Mouse (Mus musculus): ENCODE results near the gene Bola3. TPM values are rescaled to one million over a fixed set of nuclear protein-coding genes. Genes with fewer than 3 reads are reported as not detected.

The Bola3 gene
- polyA plus RNA-seq, 1 experiment from 2014 or later: 286 TPM

- 81% methylated on average over 7 of the region's 7 CpGs for WGBS (ENCODE audit: insufficient replicate concordance)
- Histone ChIP-seq H3K27me3 (ENCODE audit: insufficient read depth, low read length) (no peaks in the 10 kb centered on the region), H3K9me3 (ENCODE audit: low read length) (no peaks in the 10 kb centered on the region), H3K9ac (replicated peaks) (peak overlapping the region; percentile 99), H3K4me1 (ENCODE audit: insufficient read depth) (peaks cover 24% of the 10 kb centered on the region), H3K4me2 (ENCODE audit: low read depth, low read length) (peak overlapping the region; percentile 81), H3K27ac (ENCODE audit: low read depth) (peak overlapping the region; percentile 94), H3K36me3 (replicated peaks; ENCODE audit: insufficient read depth, low read length) (peaks cover 32% of the 10 kb centered on the region), H3K4me3 (ENCODE audit: low read depth, low read length) (peak overlapping the region; percentile 90)
- DNase-seq (peak; percentile 16), ATAC-seq (no peak)
- TF ChIP-seq CTCF (IDR thresholded peaks at IDR 0.05; ENCODE audit: low read depth): no peak
- TF ChIP-seq EP300 (IDR thresholded peaks at IDR 0.05; ENCODE audit: low read depth): no peak
Observed at GRCm38 (mm10) chr6:83350172-83350571, 1.2 kb downstream of the Bola3 start.

DNA sequence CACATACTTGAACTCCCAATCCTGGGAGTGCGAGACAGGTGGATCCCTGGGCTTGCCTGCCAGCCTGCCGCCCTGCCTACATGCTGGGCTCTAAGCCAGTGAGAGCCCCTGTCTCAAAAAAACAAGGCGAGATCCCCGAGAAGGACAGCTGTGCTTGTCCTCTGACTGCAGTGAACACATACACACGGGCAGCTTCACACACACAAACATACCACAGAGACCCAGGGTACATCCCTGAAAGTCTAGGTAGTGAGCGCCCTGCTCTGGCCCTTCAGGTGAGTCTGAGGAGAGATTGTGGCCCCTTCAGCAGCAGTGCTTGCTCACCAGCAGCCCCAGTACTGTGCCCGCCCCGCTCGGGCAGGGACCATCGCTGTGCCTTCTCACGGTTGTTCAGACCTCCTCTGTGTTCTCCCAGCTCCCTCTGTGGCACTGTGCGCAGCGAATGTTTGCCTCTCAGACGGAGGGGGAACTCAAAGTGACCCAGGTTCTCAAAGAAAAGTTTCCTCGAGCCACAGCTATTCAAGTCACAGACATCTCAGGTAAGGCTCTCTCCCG lies 2.0 kb downstream of the Bola3 start:
- TF ChIP-seq CTCF (IDR thresholded peaks at IDR 0.05; ENCODE audit: low read depth): no peak
- Histone ChIP-seq H3K4me3 (ENCODE audit: low read depth, low read length) (peak overlapping the region; percentile 90), H3K27ac (ENCODE audit: low read depth) (peak overlapping the region; percentile 94), H3K4me1 (ENCODE audit: insufficient read depth) (peaks cover 24% of the 10 kb centered on the region), H3K4me2 (ENCODE audit: low read depth, low read length) (peak overlapping the region; percentile 81), H3K27me3 (ENCODE audit: insufficient read depth, low read length) (no peaks in the 10 kb centered on the region), H3K36me3 (replicated peaks; ENCODE audit: insufficient read depth, low read length) (peaks cover 38% of the 10 kb centered on the region), H3K9me3 (ENCODE audit: low read length) (no peaks in the 10 kb centered on the region), H3K9ac (replicated peaks) (peak overlapping the region; percentile 99)
- 81% methylated on average over 16 of the region's 16 CpGs for WGBS (ENCODE audit: insufficient replicate concordance)
- peak; percentile 31 for DNase-seq
- ATAC-seq: no peak

DNA sequence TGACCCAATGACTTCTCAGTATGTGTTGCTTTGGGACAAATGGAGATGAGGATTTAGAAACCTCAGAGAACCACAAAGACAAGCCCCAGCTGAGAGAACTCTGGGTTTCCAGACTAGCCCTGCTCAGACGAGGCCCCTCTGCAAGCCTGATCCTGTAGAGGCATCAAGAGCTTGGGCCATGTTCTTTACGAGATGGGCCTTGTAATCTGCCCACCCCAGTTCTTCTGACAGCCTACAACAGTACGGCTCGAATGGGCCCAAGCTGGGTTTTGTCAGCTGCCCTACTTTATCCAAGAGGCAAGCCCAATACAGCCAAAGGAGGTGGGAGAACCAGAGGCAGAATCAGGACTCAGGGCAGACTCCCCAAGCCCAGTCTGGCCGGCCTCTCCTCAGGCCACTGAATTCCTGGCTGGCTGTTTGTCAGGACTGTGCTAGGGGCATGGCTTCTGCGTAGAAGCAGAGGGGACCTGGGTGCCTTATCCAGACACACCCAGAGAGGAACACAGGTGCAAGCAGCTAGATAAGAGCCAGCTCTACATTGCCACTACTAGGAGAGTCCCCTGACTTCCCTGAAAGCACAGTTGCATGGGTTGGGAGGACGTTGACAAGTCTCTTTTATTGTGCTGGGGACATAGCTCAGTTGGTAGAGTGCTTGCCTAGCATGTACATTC lies 2.7 kb downstream of the Bola3 start:
- peak; percentile 90 for ATAC-seq
- Histone ChIP-seq H3K4me1 (ENCODE audit: insufficient read depth) (peaks cover 25% of the 10 kb centered on the region), H3K27ac (ENCODE audit: low read depth) (peak overlapping the region; percentile 94), H3K4me2 (ENCODE audit: low read depth, low read length) (peak overlapping the region; percentile 81), H3K9me3 (ENCODE audit: low read length) (no peaks in the 10 kb centered on the region), H3K27me3 (ENCODE audit: insufficient read depth, low read length) (no peaks in the 10 kb centered on the region), H3K9ac (replicated peaks) (peak overlapping the region; percentile 99), H3K36me3 (replicated peaks; ENCODE audit: insufficient read depth, low read length) (peaks cover 38% of the 10 kb centered on the region), H3K4me3 (ENCODE audit: low read depth, low read length) (peak overlapping the region; percentile 90)
- peak; percentile 81 for DNase-seq
- TF ChIP-seq EP300 (IDR thresholded peaks at IDR 0.05; ENCODE audit: low read depth) (peak; percentile 97), CTCF (IDR thresholded peaks at IDR 0.05; ENCODE audit: low read depth) (no peak)
- WGBS (ENCODE audit: insufficient replicate concordance): 65% methylated on average over 7 of the region's 7 CpGs

DNA sequence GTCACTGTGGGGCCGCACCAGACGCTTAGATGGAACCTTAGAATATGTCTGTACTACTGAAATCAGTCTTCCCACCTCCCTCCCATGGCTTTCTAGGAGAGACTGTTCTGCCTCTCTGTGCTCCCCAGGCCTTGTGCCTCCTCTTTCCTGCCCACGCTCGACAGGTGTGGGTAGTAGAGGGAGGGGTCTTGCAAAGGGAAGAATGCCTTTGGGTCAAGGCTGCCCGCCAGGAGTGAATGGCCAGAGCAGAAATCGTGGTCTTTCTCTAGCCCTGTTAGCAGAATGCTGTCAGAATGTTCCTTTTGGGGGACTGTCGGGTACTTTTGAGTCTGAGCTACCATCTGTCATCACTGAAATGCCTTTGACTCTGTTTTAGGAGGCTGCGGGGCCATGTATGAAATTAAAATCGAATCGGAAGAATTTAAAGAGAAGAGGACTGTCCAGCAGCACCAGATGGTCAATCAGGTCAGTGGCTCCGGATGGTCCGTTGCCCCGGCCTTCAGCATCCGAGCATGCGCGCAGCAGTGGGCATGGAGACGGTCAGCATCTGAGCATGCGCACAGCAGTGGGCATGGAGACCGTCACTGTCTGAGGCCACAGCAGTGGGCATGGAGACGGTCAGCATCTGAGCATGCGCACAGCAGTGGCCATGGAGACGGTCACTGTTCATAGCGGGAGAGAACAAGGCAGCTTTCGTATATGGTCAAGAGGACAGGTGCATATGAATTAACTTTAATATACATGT lies 3.9 kb downstream of the Bola3 start:
- H3K4me2 ChIP-seq (ENCODE audit: low read depth, low read length): peak overlapping the region; percentile 81

DNA sequence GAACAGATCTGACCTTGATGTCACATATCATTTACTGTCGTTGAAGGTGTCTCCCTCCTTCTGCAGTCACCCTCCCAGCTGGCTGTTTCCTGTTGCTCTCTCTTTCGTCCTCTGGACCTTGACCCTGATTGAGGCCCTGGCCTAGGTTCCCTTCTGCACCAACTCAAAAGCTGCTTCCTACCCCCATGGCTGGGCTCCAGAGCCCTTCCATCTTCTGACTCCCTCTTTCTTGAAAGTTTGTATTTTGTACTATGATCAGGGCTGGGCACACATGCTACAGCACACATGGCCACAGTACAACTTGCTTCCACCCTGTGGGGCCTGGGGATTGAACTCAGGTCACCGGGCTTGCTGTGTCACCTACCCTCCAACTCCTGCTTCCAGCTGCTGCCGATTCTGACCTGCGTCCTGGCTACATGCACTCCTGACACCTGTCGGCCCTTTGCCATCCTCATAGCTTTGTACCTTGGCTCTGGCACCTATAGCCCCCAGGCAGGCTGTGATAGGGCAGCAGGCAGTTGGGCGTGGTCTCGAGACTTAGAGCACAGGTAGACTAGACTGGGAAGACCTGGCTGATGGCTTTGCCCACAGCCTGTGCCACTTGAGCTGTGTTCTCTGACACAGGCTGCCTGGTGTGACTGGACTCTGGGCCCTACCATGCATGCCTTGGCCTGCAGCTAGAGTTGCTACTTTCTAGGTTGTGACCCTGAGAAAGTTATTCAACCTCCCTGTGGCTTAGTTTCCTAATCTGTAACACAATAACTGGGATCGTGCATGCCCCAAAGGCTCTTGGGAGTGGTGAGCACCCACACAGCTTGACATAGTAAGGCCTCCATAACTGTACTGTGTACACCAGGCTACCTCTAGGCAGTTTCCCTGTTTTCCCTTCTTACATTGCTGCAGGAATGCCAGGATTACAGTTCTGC lies 6.2 kb downstream of the Bola3 start:
- Histone ChIP-seq H3K36me3 (replicated peaks; ENCODE audit: insufficient read depth, low read length) (peaks cover 61% of the 10 kb centered on the region), H3K9ac (replicated peaks) (no peak overlapping the region), H3K4me2 (ENCODE audit: low read depth, low read length) (no peak overlapping the region), H3K9me3 (ENCODE audit: low read length) (no peaks in the 10 kb centered on the region), H3K27me3 (ENCODE audit: insufficient read depth, low read length) (no peaks in the 10 kb centered on the region), H3K4me3 (ENCODE audit: low read depth, low read length) (no peak overlapping the region), H3K27ac (ENCODE audit: low read depth) (no peak overlapping the region), H3K4me1 (ENCODE audit: insufficient read depth) (peaks cover 18% of the 10 kb centered on the region)
- TF ChIP-seq CTCF (IDR thresholded peaks at IDR 0.05; ENCODE audit: low read depth) (no peak), EP300 (IDR thresholded peaks at IDR 0.05; ENCODE audit: low read depth) (no peak)
- WGBS (ENCODE audit: insufficient replicate concordance): 70% methylated on average over 9 of the region's 9 CpGs
- peak; percentile 15 for DNase-seq
- ATAC-seq: no peak

More for the DNA sequence above, 3.9 kb downstream of the Bola3 start:
- no peak for TF ChIP-seq CTCF (IDR thresholded peaks at IDR 0.05; ENCODE audit: low read depth)
- TF ChIP-seq EP300 (IDR thresholded peaks at IDR 0.05; ENCODE audit: low read depth): no peak
- Histone ChIP-seq H3K4me3 (ENCODE audit: low read depth, low read length) (peak overlapping the region; percentile 90), H3K27me3 (ENCODE audit: insufficient read depth, low read length) (no peaks in the 10 kb centered on the region), H3K27ac (ENCODE audit: low read depth) (peak overlapping the region; percentile 94), H3K4me1 (ENCODE audit: insufficient read depth) (peaks cover 28% of the 10 kb centered on the region), H3K9me3 (ENCODE audit: low read length) (no peaks in the 10 kb centered on the region), H3K36me3 (replicated peaks; ENCODE audit: insufficient read depth, low read length) (peaks cover 39% of the 10 kb centered on the region), H3K9ac (replicated peaks) (peak overlapping the region; percentile 99)
- DNase-seq (peak; percentile 13), ATAC-seq (no peak)
- 90% methylated on average over 24 of the region's 24 CpGs for WGBS (ENCODE audit: insufficient replicate concordance)

All from liver, postnatal 0 days (tissue).